Mouse (Mus musculus): ENCODE data around the gene Sept10.
"Not testable (repeated sequence)": the region's sequence is repeated elsewhere in the genome, so short reads cannot be mapped to it uniquely, and the experiment has no call there.

Gene Sept10

DNA sequence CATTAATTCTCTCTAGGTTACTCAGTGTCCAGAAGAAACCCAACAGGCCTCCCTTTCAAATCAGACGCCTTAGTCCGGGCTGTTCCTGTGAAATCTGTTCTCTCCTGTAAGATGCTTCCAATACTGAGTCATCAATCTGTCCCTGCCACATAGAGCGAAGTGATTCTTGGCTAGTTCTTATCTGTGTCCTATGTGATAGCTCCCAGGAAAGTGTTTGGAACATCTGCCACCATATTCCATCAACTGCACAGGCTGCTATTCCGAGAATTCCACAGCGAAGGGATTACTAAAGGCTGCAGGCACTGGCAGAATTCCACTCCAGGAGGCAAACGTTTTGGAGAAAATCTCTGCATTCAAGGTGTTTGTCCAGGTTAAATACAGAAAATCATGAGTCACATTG lies 94.0 kb downstream of the Sept10 start:
- no peak for DNase-seq (ENCODE audit: low spot score)

DNA sequence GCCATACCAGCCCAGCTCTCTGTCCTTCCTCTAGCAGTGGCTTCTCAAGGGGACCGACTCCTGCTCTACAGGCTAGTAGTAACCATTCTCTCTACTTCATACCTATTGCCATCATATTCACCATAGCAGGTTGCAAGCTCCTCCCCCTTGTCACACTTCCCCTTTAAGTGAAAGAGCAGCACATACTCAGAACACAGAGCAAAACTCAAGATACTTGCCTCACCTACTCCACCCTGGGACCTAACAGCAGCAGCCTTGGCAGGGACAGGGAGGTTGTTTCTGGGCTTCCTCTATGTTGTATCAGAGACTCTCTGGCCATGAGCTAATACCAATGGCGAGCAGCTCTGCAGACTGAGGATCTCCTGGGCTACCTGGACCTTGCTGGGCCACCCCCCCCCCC lies 96.2 kb downstream of the Sept10 start:
- DNase-seq (ENCODE audit: low spot score) = no peak

DNA sequence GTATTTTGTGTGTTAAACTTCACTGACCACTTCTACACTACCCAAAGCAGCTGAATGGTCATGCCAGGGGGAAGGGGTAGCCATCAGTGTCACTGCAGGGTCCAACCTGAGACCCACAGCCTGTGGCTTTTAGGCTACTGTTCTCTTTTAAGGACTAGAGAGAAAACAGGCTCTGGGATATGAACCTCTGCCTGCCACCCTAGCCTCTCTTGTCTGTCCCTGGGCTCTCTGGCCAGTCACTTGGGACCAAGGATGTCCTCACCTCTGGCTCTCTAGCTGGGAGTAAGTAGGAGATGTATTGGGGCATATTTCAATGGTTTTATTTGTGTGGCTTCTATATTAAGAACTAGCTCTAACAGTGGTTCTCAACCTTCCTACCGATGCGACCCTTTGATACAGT lies 101.8 kb downstream of the Sept10 start:
- DNase-seq (ENCODE audit: low spot score) = no peak

DNA sequence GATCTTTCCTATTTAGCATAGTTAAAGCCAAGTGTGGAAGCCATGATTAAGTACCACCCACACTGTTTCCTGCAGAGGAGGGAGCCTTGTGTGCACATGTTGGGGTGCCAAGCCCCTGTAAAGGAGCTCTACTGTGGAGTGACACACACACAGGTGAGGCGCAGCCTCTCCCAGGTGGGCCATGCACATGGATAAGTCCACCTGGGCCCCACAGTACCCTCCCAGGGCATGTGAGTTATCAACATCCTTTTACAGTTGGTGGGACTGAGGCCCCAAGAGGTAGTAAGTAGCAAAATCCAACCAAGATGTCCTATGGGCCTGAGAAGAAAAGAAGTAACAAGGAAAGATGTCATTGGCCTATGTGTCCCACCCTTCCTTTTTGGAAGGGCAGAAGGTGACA lies 102.6 kb downstream of the Sept10 start:
- no peak for DNase-seq (ENCODE audit: low spot score)

DNA sequence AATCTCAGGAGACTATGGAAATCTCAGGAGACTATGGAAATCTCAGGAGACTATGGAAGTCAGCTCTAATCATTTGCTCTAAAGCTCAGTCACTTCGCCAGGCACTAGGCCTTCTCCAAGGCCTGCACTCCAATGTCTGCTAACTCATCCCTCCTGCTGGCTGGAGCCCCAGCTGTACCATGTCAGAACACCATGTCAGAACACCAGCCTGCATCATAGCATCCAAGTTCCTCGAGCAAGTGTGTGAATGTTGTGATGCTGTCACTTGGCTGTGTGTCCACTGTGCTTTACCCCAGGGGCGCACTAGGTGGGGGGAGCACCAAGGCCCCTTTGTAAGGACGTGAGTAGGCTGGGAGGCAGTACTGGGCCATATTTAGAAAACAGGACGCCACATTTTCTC lies 104.1 kb downstream of the Sept10 start:
- no peak for DNase-seq (ENCODE audit: low spot score)

DNA sequence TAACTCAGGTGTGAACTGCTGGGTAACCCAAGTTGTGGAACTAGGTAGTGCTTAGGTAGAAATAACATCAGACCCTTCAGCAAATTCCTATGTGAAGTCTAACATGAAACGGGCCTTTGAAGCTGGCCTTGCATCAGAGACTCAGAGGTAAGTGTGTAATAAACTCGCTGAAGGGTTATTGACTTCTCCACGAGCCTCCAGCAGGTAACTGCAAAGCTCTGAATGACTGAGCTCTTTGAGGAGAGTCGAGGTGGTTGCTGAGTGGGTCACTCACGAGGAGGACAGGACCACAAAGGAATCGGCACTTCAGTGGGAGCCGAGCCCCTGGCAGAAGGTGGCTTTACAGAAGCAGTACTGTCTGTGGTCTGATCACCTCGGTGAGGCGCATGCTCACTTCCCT lies 105.3 kb downstream of the Sept10 start:
- no peak for DNase-seq (ENCODE audit: low spot score)

DNA sequence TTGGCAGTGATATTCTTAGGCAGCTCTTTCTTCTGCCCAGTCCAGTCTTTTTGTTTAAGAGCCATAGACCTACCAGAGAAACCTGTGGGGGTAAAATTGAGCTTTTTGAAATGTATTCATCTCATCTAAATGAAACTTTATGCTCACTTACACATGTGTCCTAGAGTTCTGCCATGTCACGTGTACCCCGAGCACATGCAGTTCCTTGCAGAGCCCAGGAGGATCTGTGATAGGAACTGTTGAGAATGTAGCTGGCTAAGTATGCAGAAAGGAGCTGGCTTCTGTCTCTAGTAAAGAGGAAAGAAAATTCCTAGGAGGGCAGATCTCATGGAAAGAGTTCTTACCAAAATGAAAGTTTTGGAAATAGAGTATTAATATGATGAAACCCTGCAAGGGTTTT lies 106.0 kb downstream of the Sept10 start:
- DNase-seq (ENCODE audit: low spot score) = no peak

DNA sequence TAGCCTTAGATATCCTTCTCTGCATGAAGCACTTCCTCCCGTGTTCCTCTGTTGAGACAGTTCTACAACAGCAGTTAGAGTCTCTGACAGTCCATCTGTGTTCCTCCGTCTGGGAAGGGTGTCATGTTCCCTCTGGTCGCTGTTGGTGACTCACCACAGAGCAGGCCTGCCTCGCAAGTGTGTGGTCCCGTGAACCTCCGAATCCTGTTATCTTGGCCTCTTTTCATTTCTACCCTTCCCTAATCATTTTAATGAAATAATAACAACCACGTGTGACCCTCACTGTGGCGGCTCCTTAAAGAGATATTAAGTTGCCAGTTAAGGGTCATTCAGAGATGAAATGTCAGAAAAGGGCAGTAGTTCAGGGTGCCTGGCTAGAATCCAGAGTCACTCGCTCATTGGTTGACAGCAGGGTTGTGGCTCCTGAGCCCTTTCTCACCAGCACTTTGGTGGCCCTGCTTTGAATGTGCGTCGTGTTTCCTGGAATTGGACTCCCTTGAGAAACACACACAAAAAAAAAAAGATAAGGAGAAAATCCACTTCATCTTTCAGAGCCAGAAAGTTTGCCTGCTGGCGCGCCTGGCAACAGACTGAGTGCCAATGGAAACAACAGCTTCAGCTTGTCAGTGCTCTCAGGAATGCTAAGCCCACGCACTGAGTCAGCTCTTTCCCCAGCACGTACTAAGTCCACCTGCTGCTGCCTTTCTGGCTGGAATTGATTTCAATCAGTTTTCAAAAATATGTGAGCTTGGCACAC lies 106.9 kb downstream of the Sept10 start:
- DNase-seq (ENCODE audit: low spot score) = no peak

DNA sequence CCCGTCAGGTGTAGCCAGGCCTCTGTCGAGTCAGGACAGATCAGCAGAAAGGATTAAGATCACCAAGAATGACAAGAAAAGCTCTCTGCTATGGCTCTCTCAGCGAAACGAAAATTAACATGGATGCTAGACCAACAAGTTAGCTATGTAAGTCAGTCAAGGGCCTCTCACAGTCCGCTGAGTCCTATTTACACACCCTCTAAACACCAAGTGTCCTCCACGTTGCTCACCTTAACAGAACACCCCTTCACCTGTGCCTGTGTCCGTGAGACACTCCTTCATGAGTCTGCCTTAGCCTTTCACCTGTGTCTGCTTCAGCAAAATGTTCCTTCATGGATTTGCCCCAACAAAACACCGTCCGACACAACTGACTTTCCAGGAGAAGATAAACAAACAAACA lies 108.3 kb downstream of the Sept10 start:
- no peak for DNase-seq (ENCODE audit: low spot score)

DNA sequence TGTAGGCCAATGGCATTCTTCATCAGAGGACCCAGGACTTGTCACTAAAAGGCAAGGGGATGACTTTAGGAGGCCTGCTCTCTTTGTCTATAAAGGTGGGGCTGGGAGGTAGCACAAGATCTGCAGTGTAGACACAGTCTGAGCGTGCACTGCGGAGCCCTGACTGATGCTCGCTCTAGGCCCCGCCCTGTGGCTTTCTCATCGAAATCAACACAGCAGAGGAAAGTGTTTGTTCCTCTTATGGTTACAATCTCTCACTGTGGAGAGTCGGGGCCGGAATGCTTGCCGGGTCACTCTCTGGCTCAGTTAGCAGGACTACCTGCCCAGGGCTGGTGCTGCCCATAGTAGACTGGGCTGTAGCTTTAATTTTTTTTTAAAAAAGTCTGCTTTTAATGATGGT lies 108.9 kb downstream of the Sept10 start:
- no peak for DNase-seq (ENCODE audit: low spot score)

DNA sequence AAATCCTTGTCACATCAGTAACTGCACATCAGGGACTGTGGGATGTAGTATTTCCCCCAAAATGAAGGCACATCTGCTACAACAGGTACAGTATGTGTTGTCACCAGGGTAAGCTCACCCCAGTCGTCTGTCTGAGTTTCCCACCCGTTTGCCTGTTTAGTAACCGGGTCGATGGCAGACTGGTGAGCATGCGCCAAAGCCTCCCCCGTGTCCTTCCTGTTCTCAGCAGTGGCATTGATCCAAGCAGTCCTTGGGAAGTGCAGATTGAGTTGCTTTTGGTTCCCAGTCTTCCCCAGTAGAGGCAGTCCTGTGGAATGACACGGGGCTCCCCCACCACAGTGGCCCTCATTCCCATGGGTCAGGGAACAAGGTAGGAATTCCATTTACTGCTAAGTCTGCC lies 111.3 kb downstream of the Sept10 start:
- no peak for DNase-seq (ENCODE audit: low spot score)

DNA sequence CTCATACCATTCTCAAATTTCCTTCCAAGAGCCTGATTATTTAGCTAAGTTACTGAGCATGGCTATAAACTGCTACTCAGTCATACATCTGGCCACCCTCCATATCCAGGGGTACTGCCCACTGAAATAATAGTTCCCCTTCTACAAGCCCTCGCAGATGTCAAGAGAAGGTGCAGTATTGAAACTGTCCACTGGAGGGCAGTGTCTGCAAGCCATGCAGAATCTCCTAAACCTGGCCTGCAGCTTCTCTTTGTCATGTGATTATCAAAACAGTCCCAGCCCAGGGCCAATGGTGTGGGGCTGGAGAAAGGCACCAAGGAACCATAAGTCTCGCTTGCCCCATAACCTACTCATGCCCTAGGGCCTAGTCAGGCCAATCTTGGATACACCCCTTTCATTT lies 112.6 kb downstream of the Sept10 start:
- no peak for DNase-seq (ENCODE audit: low spot score)

DNA sequence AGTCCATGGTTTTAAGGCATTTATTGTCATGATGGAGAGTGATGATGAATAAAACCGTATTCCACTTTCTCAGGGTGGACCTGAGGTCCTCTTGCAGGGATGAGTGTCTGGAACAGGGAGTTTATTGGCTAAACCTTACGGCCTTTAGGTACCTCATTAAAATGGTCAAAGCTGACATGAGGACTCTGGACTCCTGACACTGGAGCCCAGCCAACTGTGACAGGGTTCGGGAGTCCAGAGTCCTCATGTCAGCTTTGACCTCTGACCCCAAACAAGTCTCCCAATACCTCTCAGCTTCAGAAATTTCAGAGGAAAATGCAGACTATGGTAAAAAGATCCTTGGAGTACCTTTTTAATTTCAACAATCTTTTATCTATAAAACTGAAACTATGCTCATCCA lies 115.0 kb downstream of the Sept10 start:
- no peak for DNase-seq (ENCODE audit: low spot score)

DNA sequence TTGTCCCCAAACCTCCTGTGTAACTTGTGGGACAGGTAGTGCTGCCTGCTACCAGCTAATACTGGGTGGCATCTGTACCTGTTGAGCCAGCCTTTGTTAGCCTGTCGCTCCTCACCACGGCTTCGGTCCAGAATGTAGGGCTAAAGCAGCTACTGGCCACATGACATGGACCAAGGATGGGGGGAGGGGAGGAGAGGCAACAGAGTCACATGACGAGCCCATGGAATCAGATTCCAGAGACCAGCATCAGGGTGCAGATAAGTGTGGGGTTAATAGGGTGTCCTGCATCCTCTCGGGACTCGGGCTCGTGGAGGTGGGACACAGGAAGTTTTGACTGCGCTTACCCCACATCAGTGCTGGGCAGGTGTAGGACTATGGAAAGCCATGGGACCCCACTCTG lies 115.8 kb downstream of the Sept10 start:
- DNase-seq (ENCODE audit: low spot score) = no peak

DNA sequence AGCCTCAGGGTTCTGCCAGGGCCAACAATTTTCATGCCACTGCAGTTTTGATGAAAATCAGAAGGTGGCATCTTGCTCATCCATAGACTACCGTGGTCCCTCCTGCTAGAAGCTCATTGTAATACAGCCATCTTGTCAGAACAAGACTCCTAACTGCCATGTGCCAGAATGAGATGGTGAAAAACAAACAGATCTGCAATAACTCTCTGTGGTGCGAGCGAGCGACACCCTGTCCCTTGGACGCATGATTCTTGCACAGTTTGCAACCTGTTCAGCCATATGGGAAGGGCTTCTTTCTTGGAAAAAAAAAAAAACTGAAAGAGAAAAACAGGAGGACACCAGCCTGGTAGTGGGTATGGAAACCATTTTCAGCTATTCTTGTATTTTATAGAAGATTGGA lies 117.0 kb downstream of the Sept10 start:
- DNase-seq (ENCODE audit: low spot score) = no peak

DNA sequence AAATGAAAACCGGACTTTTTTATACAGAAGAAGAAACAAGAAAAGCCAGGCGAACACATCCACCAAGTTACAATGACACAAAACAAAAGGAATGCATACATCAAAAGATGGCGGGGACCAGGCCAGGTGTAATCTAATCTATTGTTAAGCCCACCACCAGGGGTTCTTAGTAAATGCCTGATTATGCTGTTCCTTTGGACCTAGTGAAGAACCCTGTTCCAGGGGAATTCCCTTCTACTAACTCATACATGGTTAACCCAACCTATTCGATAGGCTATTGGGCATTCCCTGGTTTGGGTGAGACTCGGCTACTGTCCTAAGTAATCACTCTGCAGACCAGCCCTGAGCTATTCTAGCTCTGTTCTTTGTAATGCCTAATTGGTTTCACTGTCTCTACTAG lies 118.6 kb downstream of the Sept10 start:
- DNase-seq (ENCODE audit: low spot score) = not testable (repeated sequence)

DNA sequence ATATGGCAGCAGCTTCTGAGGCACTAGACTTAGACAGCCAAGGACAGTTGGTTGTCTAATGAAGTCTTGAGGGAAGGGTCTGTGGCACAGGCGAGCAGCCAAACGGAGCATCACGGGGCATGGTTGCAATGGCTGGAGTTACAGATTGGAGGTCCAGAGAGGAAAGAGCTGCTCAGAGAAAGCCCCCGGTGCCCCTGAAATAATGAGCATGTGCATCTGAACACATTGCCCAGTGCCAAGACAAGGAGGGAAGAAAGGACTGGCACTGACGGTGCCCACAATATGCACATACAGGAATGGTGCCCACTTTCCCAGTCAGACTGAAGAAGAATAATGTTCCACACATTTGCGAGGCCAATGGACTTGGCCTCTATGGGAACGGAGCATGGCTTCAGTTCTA lies 129.7 kb downstream of the Sept10 start:
- no peak for DNase-seq (ENCODE audit: low spot score)

All from urinary bladder, postnatal 10 days (tissue).